Mouse (Mus musculus) neural tube, embryonic 11.5 days (tissue): Measurements from ENCODE around the gene Olfr1423. TPM values are rescaled to one million over a fixed set of nuclear protein-coding genes. Genes with fewer than 3 reads are reported as not detected.
A peak's percentile ranks its signal among the peaks of the same experiment; 100 is the strongest.

ENCODE experiments used
- ATAC-seq: fragments of 200-750 bp; cut with Nextera tagmentation; 2 replicates; pipeline ENCODE4 v1.8.0; 2017; ENCODE audit warnings: moderate number of reproducible peaks, mild to moderate bottlenecking, moderate TSS enrichment, moderate library complexity; ENCODE audit not compliant: insufficient read depth, low FRiP score, low TSS enrichment
- DNase-seq: peaks from one replicate; pipeline ENCODE4 v3.0.0-alpha.2; 2015; ENCODE audit warnings: low spot score
- H3K27ac ChIP-seq: fragments of 300-500 bp; sonication (generic); 2 replicates; pipeline ENCODE4 v1.5.1; 2014; ENCODE audit warnings: low read depth, mild to moderate bottlenecking, low read length
- H3K27me3 ChIP-seq: fragments of 300-500 bp; sonication (generic); 2 replicates; pipeline ENCODE4 v1.6.1; 2014; ENCODE audit warnings: mild to moderate bottlenecking, low read length, mixed read lengths; ENCODE audit not compliant: control insufficient read depth, insufficient read depth
- H3K36me3 ChIP-seq: fragments of 300-500 bp; sonication (generic); 2 replicates; pipeline ENCODE4 v1.6.1; 2014; ENCODE audit warnings: mild to moderate bottlenecking, low read length, moderate library complexity, mixed read lengths; ENCODE audit not compliant: control insufficient read depth, insufficient read depth
- H3K4me1 ChIP-seq: fragments of 300-500 bp; sonication (generic); 2 replicates; pipeline ENCODE4 v1.6.1; 2014; ENCODE audit warnings: low read length, mixed read lengths; ENCODE audit not compliant: control insufficient read depth, insufficient read depth
- H3K4me2 ChIP-seq: fragments of 300-500 bp; sonication (generic); 2 replicates; pipeline ENCODE4 v1.6.1; 2014; ENCODE audit warnings: low read depth, mild to moderate bottlenecking, moderate library complexity
- H3K4me3 ChIP-seq: fragments of 300-500 bp; sonication (generic); 2 replicates; pipeline ENCODE4 v1.5.1; 2014; ENCODE audit warnings: low read depth, low read length
- H3K9ac ChIP-seq: fragments of 300-500 bp; sonication (generic); 2 replicates; pipeline ENCODE4 v1.6.1; 2014; ENCODE audit warnings: mild to moderate bottlenecking, low read length
- H3K9me3 ChIP-seq: fragments of 300-500 bp; sonication (generic); 2 replicates; pipeline ENCODE4 v1.6.1; 2016; ENCODE audit warnings: low read length; ENCODE audit not compliant: control insufficient read depth
- WGBS: fragments of 180-500 bp; shearing (Covaris S2); extraction: QIAGEN DNeasy Blood & Tissue Kit; methylation state at CpG from one replicate; pipeline ENCODE4 v1.1.7; 2014; 5-methylcytosine and 5-hydroxymethylcytosine counted together
- polyA plus RNA-seq: library from polyadenylated mRNA; unstranded; fragments of >200 nt; fragmentation: Nextera tagmentation; extraction: Ambion mirVana; gene quantifications from 2 replicates; pipeline ENCODE4 v1.2.1, GENCODE M21; 2014

The Olfr1423 gene
- polyA plus RNA-seq, 1 experiment from 2014 or later = not detected

DNA sequence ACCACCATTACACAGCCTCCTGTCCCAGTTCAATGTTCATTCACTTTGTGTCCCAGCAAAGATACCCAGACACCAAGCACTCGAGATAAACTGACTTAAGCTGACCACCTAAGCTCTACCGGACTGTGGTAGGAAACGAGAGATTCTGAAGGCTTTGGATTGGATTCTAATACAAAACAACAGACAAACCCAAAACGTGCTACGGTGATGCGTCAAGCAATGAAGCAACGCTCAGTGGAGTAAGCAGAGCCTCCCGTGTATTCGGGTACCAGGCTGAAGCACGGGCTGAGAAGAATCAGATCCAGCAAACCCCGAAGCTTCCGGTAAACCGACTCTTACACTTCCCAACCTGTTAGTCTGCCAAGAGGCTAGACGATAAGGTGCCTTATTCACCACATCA is 38.3 kb downstream of the Olfr1423 start:
- Histone ChIP-seq H3K27ac (no peak overlapping the region), H3K4me2 (no peak overlapping the region), H3K36me3 (no peaks in the 10 kb centered on the region), H3K9me3 (no peaks in the 10 kb centered on the region), H3K27me3 (no peaks in the 10 kb centered on the region), H3K4me3 (no peak overlapping the region), H3K9ac (no peak overlapping the region), H3K4me1 (no peaks in the 10 kb centered on the region)
- ATAC-seq (no peak), DNase-seq (no peak)
- WGBS = 39% methylated on average over 14 of the region's 14 CpGs

DNA sequence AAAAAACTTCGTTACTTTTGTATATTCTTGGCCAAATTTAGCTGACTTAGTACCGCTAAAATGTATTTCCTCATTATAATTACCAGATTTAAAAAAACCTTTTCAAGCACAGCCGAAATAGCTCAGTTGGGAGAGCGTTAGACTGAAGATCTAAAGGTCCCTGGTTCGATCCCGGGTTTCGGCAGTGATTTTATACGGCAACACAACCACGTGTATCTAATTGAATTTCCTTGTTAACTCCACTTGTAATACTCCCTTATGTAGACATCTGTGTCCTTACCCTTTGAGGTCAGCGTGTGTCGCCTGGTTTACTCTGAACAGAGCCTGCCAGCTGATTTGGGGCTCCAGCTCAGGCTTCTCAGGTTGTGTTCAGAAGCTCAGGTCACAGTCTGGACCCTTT is 39.0 kb downstream of the Olfr1423 start:
- no peak overlapping the region for H3K4me3 ChIP-seq
- peak; percentile 14; the same call in 1 of the 2 replicates for ATAC-seq
- WGBS = 3% methylated on average over 11 of the region's 11 CpGs

DNA sequence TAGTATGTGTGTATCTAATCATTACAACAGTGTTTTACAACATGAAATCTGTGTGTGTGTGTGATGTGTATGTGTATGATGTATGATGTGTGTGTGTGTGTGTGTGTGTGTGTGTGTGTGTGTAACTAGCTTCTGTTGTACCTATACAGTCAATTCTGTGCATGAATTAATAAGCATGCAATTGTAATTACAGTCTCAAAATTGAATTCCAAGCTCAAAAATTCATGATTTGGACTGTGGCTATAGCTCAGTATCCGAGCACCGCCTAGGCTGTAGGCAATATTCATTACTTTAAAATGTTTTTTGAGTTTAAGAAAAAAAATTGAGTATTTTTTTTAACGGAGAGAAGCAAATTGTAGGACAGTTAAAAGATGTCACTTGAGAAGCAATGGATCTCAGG is 39.4 kb downstream of the Olfr1423 start:
- no peak overlapping the region for H3K4me3 ChIP-seq

More for the DNA sequence above, 39.0 kb downstream of the Olfr1423 start:
- DNase-seq = peak; percentile 77
- Histone ChIP-seq H3K4me2 (0 out of 2 replicates have a peak overlapping the region, but pooled peaks have one; percentile 23), H3K4me1 (no peaks in the 10 kb centered on the region), H3K9me3 (no peaks in the 10 kb centered on the region), H3K9ac (no peak overlapping the region), H3K27ac (no peak overlapping the region), H3K27me3 (no peaks in the 10 kb centered on the region), H3K36me3 (no peaks in the 10 kb centered on the region)

DNA sequence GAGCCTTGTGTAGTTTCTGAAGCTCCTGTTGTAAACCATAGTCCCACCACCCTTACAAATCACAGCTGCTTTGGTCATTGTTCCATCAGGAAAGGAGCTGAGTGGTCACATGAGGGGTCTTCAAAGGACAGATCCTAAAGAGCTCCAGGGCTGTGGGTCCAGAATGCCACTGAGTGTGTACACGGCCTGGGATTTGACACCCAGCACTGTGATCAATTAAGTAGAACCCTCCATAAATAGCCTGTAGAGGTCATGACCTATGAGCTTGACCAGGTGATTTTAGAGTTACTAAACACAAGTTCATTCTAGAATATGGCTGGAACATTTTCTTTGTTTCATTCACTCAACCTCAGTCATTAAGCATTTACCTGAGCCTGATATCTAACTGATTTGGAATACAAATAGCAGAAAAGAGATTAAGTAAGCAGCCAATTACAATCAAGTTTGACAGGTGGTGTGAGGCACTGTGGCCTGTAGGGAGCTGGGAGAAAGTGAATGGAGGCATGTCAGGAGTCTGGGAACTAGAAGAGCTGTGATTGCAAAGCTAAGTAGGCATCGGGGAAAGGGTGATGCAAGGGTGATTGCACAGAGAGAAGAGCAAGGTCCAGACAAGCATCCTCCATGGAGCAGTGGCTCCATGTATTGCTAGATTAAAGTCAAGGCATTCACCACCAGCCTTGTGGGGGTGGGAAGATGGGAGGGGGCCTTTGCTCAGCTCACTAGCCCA is 45.2 kb downstream of the Olfr1423 start:
- no peaks in the 10 kb centered on the region for H3K9me3 ChIP-seq
- WGBS = 61% methylated on average over 2 of the region's 2 CpGs
- no peak overlapping the region for H3K9ac ChIP-seq
- no peaks in the 10 kb centered on the region for H3K27me3 ChIP-seq
- peaks cover 9% of the 10 kb centered on the region for H3K36me3 ChIP-seq
- H3K4me1 ChIP-seq = no peaks in the 10 kb centered on the region
- H3K4me2 ChIP-seq = no peak overlapping the region
- ATAC-seq = no peak
- no peak overlapping the region for H3K4me3 ChIP-seq
- no peak overlapping the region for H3K27ac ChIP-seq
- no peak for DNase-seq

More for the DNA sequence above, 39.4 kb downstream of the Olfr1423 start:
- Histone ChIP-seq H3K9me3 (no peaks in the 10 kb centered on the region), H3K4me2 (no peak overlapping the region), H3K4me1 (no peaks in the 10 kb centered on the region), H3K27ac (no peak overlapping the region), H3K27me3 (no peaks in the 10 kb centered on the region), H3K9ac (no peak overlapping the region), H3K36me3 (no peaks in the 10 kb centered on the region)
- no peak for DNase-seq
- no peak for ATAC-seq
- WGBS = 27% methylated on average over 3 of the region's 3 CpGs

DNA sequence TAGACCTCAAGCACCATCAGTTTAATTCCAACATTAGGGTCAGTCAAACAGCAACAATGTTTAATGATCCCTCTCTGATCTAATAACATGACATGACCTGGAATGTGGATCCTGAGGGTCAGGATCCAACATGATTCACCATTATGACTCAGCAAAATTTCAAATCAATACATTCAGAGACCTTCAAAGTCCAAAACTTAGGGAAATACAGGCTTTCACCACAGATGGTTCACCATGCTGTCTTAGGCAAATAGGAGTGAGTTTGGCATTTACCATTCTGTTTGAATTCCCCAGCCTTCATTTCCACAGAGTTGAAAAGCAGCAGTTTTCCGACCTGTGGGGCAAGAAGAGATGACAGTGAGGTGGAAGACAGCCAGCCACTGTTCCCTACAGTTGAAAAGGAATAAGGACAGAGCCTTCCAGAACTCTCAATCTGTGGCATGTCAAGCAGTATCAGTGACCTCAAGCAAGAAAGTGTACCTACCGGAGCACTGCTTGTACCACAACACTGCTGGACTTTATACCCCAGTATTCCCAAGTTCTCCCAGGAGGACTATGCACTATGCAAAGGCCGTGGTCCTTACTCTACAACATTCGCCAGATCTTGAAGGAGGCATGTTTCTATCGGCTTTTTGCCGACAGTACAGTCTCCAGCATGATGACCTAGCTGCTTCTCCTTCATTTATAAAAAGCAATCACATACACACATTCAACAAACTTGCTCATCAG is 46.2 kb downstream of the Olfr1423 start:
- H3K4me1 ChIP-seq = no peaks in the 10 kb centered on the region

GRCm38 (mm10) chr19:11992441-11993029 is 48.6 kb downstream of the Olfr1423 start:
- WGBS = 93% methylated on average over 10 of the region's 10 CpGs
- Histone ChIP-seq H3K27me3 (no peaks in the 10 kb centered on the region), H3K4me1 (no peaks in the 10 kb centered on the region)

More for the DNA sequence above, 46.2 kb downstream of the Olfr1423 start:
- ATAC-seq = no peak
- no peak overlapping the region for H3K4me3 ChIP-seq
- H3K4me2 ChIP-seq = no peak overlapping the region
- H3K9ac ChIP-seq = no peak overlapping the region
- 90% methylated on average over 6 of the region's 6 CpGs for WGBS
- no peaks in the 10 kb centered on the region for H3K9me3 ChIP-seq
- H3K36me3 ChIP-seq = peaks cover 13% of the 10 kb centered on the region
- H3K27ac ChIP-seq = no peak overlapping the region
- no peaks in the 10 kb centered on the region for H3K27me3 ChIP-seq
- no peak for DNase-seq

GRCm38 (mm10) chr19:11992034-11992433 is 49.1 kb downstream of the Olfr1423 start:
- Histone ChIP-seq H3K27me3 (no peaks in the 10 kb centered on the region), H3K4me3 (no peak overlapping the region), H3K27ac (no peak overlapping the region), H3K9ac (no peak overlapping the region), H3K9me3 (no peaks in the 10 kb centered on the region), H3K36me3 (peaks cover 13% of the 10 kb centered on the region), H3K4me1 (no peaks in the 10 kb centered on the region), H3K4me2 (no peak overlapping the region)
- no peak for DNase-seq
- 94% methylated on average over 9 of the region's 9 CpGs for WGBS
- ATAC-seq = no peak

More at GRCm38 (mm10) chr19:11992441-11993029, 48.6 kb downstream of the Olfr1423 start:
- Histone ChIP-seq H3K36me3 (peaks cover 13% of the 10 kb centered on the region), H3K9me3 (no peaks in the 10 kb centered on the region), H3K4me2 (no peak overlapping the region), H3K27ac (no peak overlapping the region), H3K9ac (no peak overlapping the region), H3K4me3 (no peak overlapping the region)
- ATAC-seq (no peak), DNase-seq (no peak)

GRCm38 (mm10) chr19:11989334-11989733 is 51.8 kb downstream of the Olfr1423 start:
- no peak for ATAC-seq
- Histone ChIP-seq H3K27ac (no peak overlapping the region), H3K27me3 (no peaks in the 10 kb centered on the region), H3K4me3 (no peak overlapping the region), H3K9ac (no peak overlapping the region), H3K4me1 (no peaks in the 10 kb centered on the region), H3K36me3 (peaks cover 10% of the 10 kb centered on the region), H3K4me2 (no peak overlapping the region), H3K9me3 (no peaks in the 10 kb centered on the region)
- WGBS = 99% methylated on average over 7 of the region's 7 CpGs
- DNase-seq = no peak
